Mouse (Mus musculus) thymus, adult 2 months (tissue): Measurements from ENCODE around the gene Tenm4.

Source experiments
- CTCF ChIP-seq: fragments of 200-500 bp; IDR thresholded peaks from 2 replicates; pipeline ENCODE4 v1.5.1; 2012; ENCODE audit warnings: mild to moderate bottlenecking, control low read depth, low read length, moderate library complexity, borderline replicate concordance; ENCODE audit not compliant: control insufficient read depth, poor library complexity, insufficient read depth; ENCODE audit errors: extremely low read depth
- POLR2A ChIP-seq: fragments of 200-500 bp; IDR thresholded peaks from 2 replicates; pipeline ENCODE4 v1.6.1; 2012; ENCODE audit warnings: mild to moderate bottlenecking, low read length, control low read depth, moderate library complexity; ENCODE audit not compliant: control insufficient read depth, poor library complexity, insufficient read depth; ENCODE audit errors: extremely low read depth

GRCm38 (mm10) chr7:96742221-96742620 lies 571.2 kb downstream of the Tenm4 start:
- TF ChIP-seq CTCF (no peak), POLR2A (no peak)
